Comparison of ENCODE assay signal across 8 mouse cellular contexts in genomic region chr9:21291022-21291787, GRCm38 (mm10). TPM values are rescaled to one million over a fixed set of nuclear protein-coding genes. Genes with fewer than 3 reads are reported as not detected.
DNase-seq lines count a peak whose midpoint lies in the region; ATAC-seq and TF ChIP-seq lines count a peak whose summit lies in the region.

Cdkn2d (minus strand) TSS chr9:21291407.

- H3K27ac ChIP-seq in cortical plate, adult 2 months (ENCODE audit: insufficient read depth, low read length) = peak within 1 kb of the TSS; percentile 49

- DNase-seq in gastrocnemius, adult 8-10 months (ENCODE audit: low spot score in 2 of 2) = peak; percentile 100
- peak; percentile 100 for DNase-seq in hindlimb bud, embryonic 11.5 days (ENCODE audit: extremely low spot score, low read depth, low spot score)
- peak; percentile 99 to 100 for DNase-seq in left cerebral cortex, adult 8-10 months (ENCODE audit: low spot score in 2 of 2)
- peak; percentile 100 for DNase-seq in right cerebral cortex, postnatal 10 days (ENCODE audit: low spot score in 2 of 2)
- peak; percentile 97 for DNase-seq in urinary bladder, postnatal 25 days (ENCODE audit: low spot score)

- H3K4me3 ChIP-seq in cortical plate, adult 2 months (ENCODE audit: insufficient read depth, low read length) = peak within 1 kb of the TSS; percentile 98
- peak within 1 kb of the TSS; percentile 96 for H3K4me3 ChIP-seq in megakaryocyte, embryonic 14.5 days (replicated peaks)

- TF ChIP-seq POLR2A in cortical plate, adult 2 months (IDR thresholded peaks at IDR 0.05; ENCODE audit: extremely low read depth, insufficient read depth, low read length) = peak; percentile 83

- H3K4me1 ChIP-seq in cortical plate, adult 2 months (ENCODE audit: control insufficient read depth, insufficient read depth, low read length) = peaks cover 7% of the 10 kb centered on the region; the same call in 1 of the 2 replicates
- H3K4me1 ChIP-seq in megakaryocyte, embryonic 14.5 days = peaks cover 37% of the 10 kb centered on the region

- H3K27me3 ChIP-seq in megakaryocyte, embryonic 14.5 days (replicated peaks) = no peaks in the 10 kb centered on the region

- no peaks in the 10 kb centered on the region for H3K9me3 ChIP-seq in megakaryocyte, embryonic 14.5 days

- TF ChIP-seq CTCF in cortical plate, adult 2 months (IDR thresholded peaks at IDR 0.05; ENCODE audit: extremely low read depth, insufficient read depth, low read length) = no peak

- peaks cover 16% of the 10 kb centered on the region for H3K36me3 ChIP-seq in megakaryocyte, embryonic 14.5 days (replicated peaks; ENCODE audit: low read length)

- ATAC-seq in activated CD4-positive, CD25-positive, alpha-beta regulatory T cell, adult 4 months = peak; percentile 72

RNA-seq across cellular contexts. Expression of gene Cdkn2d, which starts in this region (rescaled TPM):
- 100 to 1,000 TPM; 142 to 158 TPM for polyA plus RNA-seq in activated CD4-positive, CD25-positive, alpha-beta regulatory T cell, adult 4 months (2017; shearing (Covaris generic))
- polyA plus RNA-seq in cortical plate, adult 2 months (2012; rRNA removed) = 74.1 and 76.9 TPM in 2 replicates
- total RNA-seq in gastrocnemius, adult 8-10 months (2022) = 10 to 100 TPM in 3 of 4 experiments, 1 to 10 TPM in 1; 8.8 to 10.7 (median 10.6) TPM
- 10 to 100 TPM; 53.5 to 63.9 (median 58.8) TPM for total RNA-seq in left cerebral cortex, adult 8-10 months (2022)
- 94.7 and 248 TPM in 2 replicates for polyA plus RNA-seq in megakaryocyte, embryonic 14.5 days (2012; ENCODE audit: insufficient read depth, low replicate concordance)

Comparison
In these comparisons a context has a peak if more than half of its experiments do, and no peak if none do; other contexts are left out.
1. Peak in every context shown above with its lines: DNase-seq, ATAC-seq, H3K4me3 ChIP-seq and H3K27ac ChIP-seq.
2. RNA of gene Cdkn2d (total RNA-seq): 53.5 to 63.9 TPM in left cerebral cortex, adult 8-10 months; 8.8 to 10.7 TPM in gastrocnemius, adult 8-10 months; every median in the first group is over 4 times any median in the second.